Mouse (Mus musculus) bone marrow macrophage, adult 2 months (primary cell): Measurements from ENCODE around the gene Ptbp1.

Experiments
- CTCF ChIP-seq: IDR thresholded peaks from 2 replicates; pipeline ENCODE4 v1.5.1; 2012; ENCODE audit warnings: low read depth, mild to moderate bottlenecking, low read length, moderate library complexity
- POLR2A ChIP-seq: IDR thresholded peaks from 2 replicates; pipeline ENCODE4 v1.6.1; 2012; ENCODE audit warnings: mild to moderate bottlenecking, low read depth, low read length, borderline replicate concordance

DNA sequence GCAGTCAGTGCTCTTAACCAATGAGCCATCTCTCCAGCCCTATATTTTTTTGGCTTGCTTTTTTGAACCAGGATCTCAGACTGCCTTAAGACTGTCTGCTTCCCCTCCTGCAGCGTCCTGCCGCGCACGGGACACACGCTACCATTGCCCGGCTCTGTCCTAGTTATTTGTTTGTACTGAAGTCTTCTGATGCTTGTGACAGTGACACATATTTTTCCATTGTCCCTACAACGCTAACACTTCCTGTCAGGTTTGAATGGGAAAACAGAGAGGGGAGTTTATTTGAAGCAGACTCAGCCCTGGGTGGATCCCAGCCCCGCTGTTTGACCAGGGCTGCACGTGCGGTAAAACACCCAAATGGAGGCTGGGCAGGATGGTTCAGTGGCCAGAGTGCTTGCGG, 45.5 kb upstream of the Ptbp1 start:
- TF ChIP-seq POLR2A (no peak), CTCF (no peak)
